Mouse (Mus musculus) thymus, postnatal 10 days (tissue): Measurements from ENCODE around the gene Nr6a1.

ENCODE experiments used
- DNase-seq, 2 experiments: peaks; one replicate each; pipeline ENCODE4 v3.0.0; 2021; ENCODE audit warnings: low spot score in 2 of 2

The Nr6a1 gene

GRCm38 (mm10) chr2:38937396-38937795 is 9.9 kb upstream of the Nr6a1 start:
- no peak for DNase-seq

GRCm38 (mm10) chr2:38936721-38937378 is 9.4 kb upstream of the Nr6a1 start:
- no peak for DNase-seq

GRCm38 (mm10) chr2:38934936-38935335 is 7.4 kb upstream of the Nr6a1 start:
- no peak for DNase-seq

- DNase-seq = no peak
Observed at GRCm38 (mm10) chr2:38933931-38934330, 6.4 kb upstream of the Nr6a1 start.

GRCm38 (mm10) chr2:38931851-38932667 is 4.6 kb upstream of the Nr6a1 start, which contains the start of gene Olfml2a:
TSS of gene Olfml2a (plus strand) at chr2:38931978.
- peak; percentile 69 to 74 for DNase-seq

GRCm38 (mm10) chr2:38930269-38930668 is 2.8 kb upstream of the Nr6a1 start:
- no peak for DNase-seq

- peak; percentile 91 to 95 for DNase-seq
Observed at GRCm38 (mm10) chr2:38926145-38926891, 1.2 kb downstream of the Nr6a1 start.

- DNase-seq = peak in 1 of 2 experiments; percentile 38
Observed at GRCm38 (mm10) chr2:38925171-38926080, 2.1 kb downstream of the Nr6a1 start.

- DNase-seq = no peak
Observed at GRCm38 (mm10) chr2:38924571-38924970, 2.9 kb downstream of the Nr6a1 start.

- no peak for DNase-seq
Observed at GRCm38 (mm10) chr2:38923911-38924310, 3.6 kb downstream of the Nr6a1 start.

- DNase-seq = no peak
Observed at GRCm38 (mm10) chr2:38923471-38923870, 4.0 kb downstream of the Nr6a1 start.

GRCm38 (mm10) chr2:38921374-38921773 is 6.1 kb downstream of the Nr6a1 start:
- no peak for DNase-seq

GRCm38 (mm10) chr2:38916947-38917691 is 10.4 kb downstream of the Nr6a1 start:
- no peak for DNase-seq

GRCm38 (mm10) chr2:38914965-38915364 is 12.5 kb downstream of the Nr6a1 start:
- no peak for DNase-seq

- no peak for DNase-seq
Observed at GRCm38 (mm10) chr2:38914517-38914916, 13.0 kb downstream of the Nr6a1 start.

- DNase-seq = no peak
Observed at GRCm38 (mm10) chr2:38908604-38909003, 18.9 kb downstream of the Nr6a1 start.

- DNase-seq = no peak
Observed at GRCm38 (mm10) chr2:38906097-38906496, 21.4 kb downstream of the Nr6a1 start.

GRCm38 (mm10) chr2:38904290-38904689 is 23.2 kb downstream of the Nr6a1 start:
- DNase-seq = no peak

- no peak for DNase-seq
Observed at GRCm38 (mm10) chr2:38902866-38903265, 24.6 kb downstream of the Nr6a1 start.

- no peak for DNase-seq
Observed at GRCm38 (mm10) chr2:38880907-38881672, 46.4 kb downstream of the Nr6a1 start.
